Mouse (Mus musculus) E14TG2a.4 (cell line): ENCODE measurements around the gene Cntn2.
A peak's percentile ranks its signal among the peaks of the same experiment; 100 is the strongest.

Experiments used
- H3K27me3 ChIP-seq: 2 replicates; pipeline ENCODE4 v1.6.1; 2014; ENCODE audit warnings: low read length, control low read depth; ENCODE audit not compliant: insufficient read depth
- H3K36me3 ChIP-seq: 2 replicates; pipeline ENCODE4 v1.6.1; 2014; ENCODE audit warnings: low read length, control low read depth; ENCODE audit not compliant: insufficient read depth
- H3K4me1 ChIP-seq: replicated peaks from 2 replicates; pipeline ENCODE4 v1.6.1; 2014; ENCODE audit warnings: low read depth, low read length, control low read depth
- H3K4me3 ChIP-seq: replicated peaks from 2 replicates; pipeline ENCODE4 v1.5.1; 2014; ENCODE audit warnings: mild to moderate bottlenecking, low read length
- H3K9me3 ChIP-seq: 2 replicates; pipeline ENCODE4 v1.6.1; 2014; ENCODE audit warnings: low read length, control low read depth
- CTCF ChIP-seq: conservative IDR thresholded peaks from 2 replicates; pipeline ENCODE4 v1.5.1; 2014; ENCODE audit warnings: low read length
- NANOG ChIP-seq: IDR thresholded peaks from 2 replicates; pipeline ENCODE4 v1.6.1; 2014; ENCODE audit warnings: borderline replicate concordance, low read length, mixed read lengths
- POU5F1 ChIP-seq: IDR thresholded peaks from 2 replicates; pipeline ENCODE4 v1.6.1; 2014; ENCODE audit warnings: low read length, borderline replicate concordance

Cntn2 gene

GRCm38 (mm10) chr1:132525832-132526231 is 17.2 kb downstream of the Cntn2 start:
- Histone ChIP-seq H3K4me3 (no peak overlapping the region), H3K27me3 (0 out of 2 replicates have a peak, but pooled peaks cover 7% of the 10 kb centered on the region), H3K36me3 (no peaks in the 10 kb centered on the region), H3K4me1 (peaks cover 22% of the 10 kb centered on the region), H3K9me3 (no peaks in the 10 kb centered on the region)
- TF ChIP-seq POU5F1, result no peak
- TF ChIP-seq CTCF, result peak; percentile 77
- TF ChIP-seq NANOG, result no peak

GRCm38 (mm10) chr1:132523920-132524319 is 19.1 kb downstream of the Cntn2 start:
- Histone ChIP-seq H3K4me1 (peaks cover 23% of the 10 kb centered on the region), H3K27me3 (0 out of 2 replicates have a peak, but pooled peaks cover 7% of the 10 kb centered on the region), H3K36me3 (no peaks in the 10 kb centered on the region), H3K4me3 (no peak overlapping the region), H3K9me3 (no peaks in the 10 kb centered on the region)
- TF ChIP-seq POU5F1 (no peak), CTCF (peak; percentile 70), NANOG (no peak)

GRCm38 (mm10) chr1:132523048-132523447 is 20.0 kb downstream of the Cntn2 start:
- no peak overlapping the region for H3K4me3 ChIP-seq
- no peaks in the 10 kb centered on the region for H3K9me3 ChIP-seq
- TF ChIP-seq POU5F1 (no peak), NANOG (no peak), CTCF (no peak)
- H3K27me3 ChIP-seq, result 0 out of 2 replicates have a peak, but pooled peaks cover 7% of the 10 kb centered on the region
- H3K4me1 ChIP-seq, result peaks cover 23% of the 10 kb centered on the region
- H3K36me3 ChIP-seq, result no peaks in the 10 kb centered on the region

- H3K36me3 ChIP-seq, result peaks cover 4% of the 10 kb centered on the region; the same call in 1 of the 2 replicates
- peaks cover 23% of the 10 kb centered on the region for H3K4me1 ChIP-seq
- TF ChIP-seq POU5F1 (no peak), CTCF (peak; percentile 18)
- H3K27me3 ChIP-seq, result 0 out of 2 replicates have a peak, but pooled peaks cover 7% of the 10 kb centered on the region
- H3K4me3 ChIP-seq, result peak overlapping the region; percentile 68
- H3K9me3 ChIP-seq, result no peaks in the 10 kb centered on the region
Measured at GRCm38 (mm10) chr1:132520764-132521163, 22.3 kb downstream of the Cntn2 start.

GRCm38 (mm10) chr1:132519734-132520133 is 23.3 kb downstream of the Cntn2 start:
- H3K9me3 ChIP-seq, result no peaks in the 10 kb centered on the region
- 0 out of 2 replicates have a peak, but pooled peaks cover 5% of the 10 kb centered on the region for H3K27me3 ChIP-seq
- no peak for TF ChIP-seq CTCF
- no peak for TF ChIP-seq NANOG
- TF ChIP-seq POU5F1, result no peak
- H3K36me3 ChIP-seq, result peaks cover 4% of the 10 kb centered on the region; the same call in 1 of the 2 replicates
- H3K4me1 ChIP-seq, result peaks cover 20% of the 10 kb centered on the region
- no peak overlapping the region for H3K4me3 ChIP-seq

GRCm38 (mm10) chr1:132518621-132519020 is 24.4 kb downstream of the Cntn2 start:
- no peak overlapping the region for H3K4me3 ChIP-seq
- 0 out of 2 replicates have a peak, but pooled peaks cover 5% of the 10 kb centered on the region for H3K27me3 ChIP-seq
- H3K36me3 ChIP-seq, result peaks cover 4% of the 10 kb centered on the region; the same call in 1 of the 2 replicates
- TF ChIP-seq NANOG, result no peak
- TF ChIP-seq POU5F1, result no peak
- no peak for TF ChIP-seq CTCF
- peaks cover 31% of the 10 kb centered on the region for H3K4me1 ChIP-seq
- H3K9me3 ChIP-seq, result no peaks in the 10 kb centered on the region

GRCm38 (mm10) chr1:132516776-132517175 is 26.3 kb downstream of the Cntn2 start:
- no peak for TF ChIP-seq CTCF
- no peak for TF ChIP-seq POU5F1
- no peak for TF ChIP-seq NANOG
- Histone ChIP-seq H3K9me3 (no peaks in the 10 kb centered on the region), H3K4me1 (peaks cover 34% of the 10 kb centered on the region), H3K4me3 (no peak overlapping the region), H3K27me3 (no peaks in the 10 kb centered on the region), H3K36me3 (peaks cover 4% of the 10 kb centered on the region; the same call in 1 of the 2 replicates)

- peaks cover 23% of the 10 kb centered on the region for H3K4me1 ChIP-seq
- H3K4me3 ChIP-seq, result no peak overlapping the region
- TF ChIP-seq POU5F1 (no peak), NANOG (no peak), CTCF (no peak)
- peaks cover 5% of the 10 kb centered on the region for H3K36me3 ChIP-seq
- H3K27me3 ChIP-seq, result no peaks in the 10 kb centered on the region
- H3K9me3 ChIP-seq, result no peaks in the 10 kb centered on the region
Measured at GRCm38 (mm10) chr1:132515339-132515738, 27.7 kb downstream of the Cntn2 start.

- H3K4me3 ChIP-seq, result no peak overlapping the region
- H3K36me3 ChIP-seq, result peaks cover 37% of the 10 kb centered on the region
- H3K4me1 ChIP-seq, result peaks cover 33% of the 10 kb centered on the region
- no peaks in the 10 kb centered on the region for H3K9me3 ChIP-seq
- TF ChIP-seq NANOG, result no peak
- no peak for TF ChIP-seq POU5F1
- no peak for TF ChIP-seq CTCF
- no peaks in the 10 kb centered on the region for H3K27me3 ChIP-seq
Measured at GRCm38 (mm10) chr1:132512106-132512505, 30.9 kb downstream of the Cntn2 start.

GRCm38 (mm10) chr1:132511521-132511920 is 31.5 kb downstream of the Cntn2 start:
- TF ChIP-seq POU5F1, result no peak
- no peak for TF ChIP-seq CTCF
- TF ChIP-seq NANOG, result no peak
- no peaks in the 10 kb centered on the region for H3K27me3 ChIP-seq
- H3K36me3 ChIP-seq, result peaks cover 43% of the 10 kb centered on the region
- H3K4me3 ChIP-seq, result no peak overlapping the region
- H3K4me1 ChIP-seq, result peaks cover 34% of the 10 kb centered on the region
- H3K9me3 ChIP-seq, result no peaks in the 10 kb centered on the region
